Mouse (Mus musculus) yolk sac, embryonic 10.5 days (tissue): ENCODE measurements around the gene Spata5.

Source experiments
- DNase-seq: peaks from one replicate; pipeline ENCODE4 v3.0.0-alpha.2; 2017; ENCODE audit warnings: low spot score

Spata5 gene

GRCm38 (mm10) chr3:37419458-37419991, at the start of gene Spata5:
TSS of gene Spata5 (plus strand) at chr3:37419896.
- peak; percentile 100 for DNase-seq

GRCm38 (mm10) chr3:37370407-37370806, 49.3 kb upstream of the Spata5 start:
- no peak for DNase-seq

- no peak for DNase-seq
Observed at GRCm38 (mm10) chr3:37373712-37374111, 46.0 kb upstream of the Spata5 start.

GRCm38 (mm10) chr3:37377926-37378325, 41.8 kb upstream of the Spata5 start:
- DNase-seq = no peak

GRCm38 (mm10) chr3:37378412-37378811, 41.3 kb upstream of the Spata5 start:
- DNase-seq = no peak

GRCm38 (mm10) chr3:37379201-37379600, 40.5 kb upstream of the Spata5 start:
- DNase-seq = no peak

- no peak for DNase-seq
Observed at GRCm38 (mm10) chr3:37379930-37380881, 39.5 kb upstream of the Spata5 start.

- DNase-seq = no peak
Observed at GRCm38 (mm10) chr3:37381457-37381856, 38.2 kb upstream of the Spata5 start.

- no peak for DNase-seq
Observed at GRCm38 (mm10) chr3:37383096-37383765, 36.5 kb upstream of the Spata5 start.

GRCm38 (mm10) chr3:37387310-37387709, 32.4 kb upstream of the Spata5 start:
- DNase-seq = no peak

- no peak for DNase-seq
Observed at GRCm38 (mm10) chr3:37396930-37397608, 22.6 kb upstream of the Spata5 start.

- no peak for DNase-seq
Observed at GRCm38 (mm10) chr3:37397646-37398045, 22.1 kb upstream of the Spata5 start.

- no peak for DNase-seq
Observed at GRCm38 (mm10) chr3:37398661-37399395, 20.9 kb upstream of the Spata5 start.

- no peak for DNase-seq
Observed at GRCm38 (mm10) chr3:37401729-37402610, 17.7 kb upstream of the Spata5 start.

- DNase-seq = no peak
Observed at GRCm38 (mm10) chr3:37407598-37407997, 12.1 kb upstream of the Spata5 start.

GRCm38 (mm10) chr3:37413446-37413845, 6.2 kb upstream of the Spata5 start:
- no peak for DNase-seq

GRCm38 (mm10) chr3:37414413-37414960, 5.2 kb upstream of the Spata5 start:
- peak; percentile 38 for DNase-seq

GRCm38 (mm10) chr3:37418341-37418740, 1.4 kb upstream of the Spata5 start:
- DNase-seq = no peak

- DNase-seq = no peak
Observed at GRCm38 (mm10) chr3:37418961-37419457, 687 bp upstream of the Spata5 start.

- peak; percentile 95 for DNase-seq
Observed at GRCm38 (mm10) chr3:37420072-37420471, 376 bp downstream of the Spata5 start, which contains the start of gene Nudt6. TSS of gene Nudt6 (minus strand) at chr3:37420211.
